Mouse (Mus musculus) c-Kit-negative CD71-positive TER-119-positive erythroid progenitor cells, embryonic 14.5 days (primary cell): ENCODE measurements at regions not wholly inside any gene's neighbourhood (a gene's known extent, or its start where the extent isn't known, plus 50 kb on each side); places are given as distances from the start of the nearest gene placed in this dataset.
A peak's percentile ranks its signal among the peaks of the same experiment; 100 is the strongest.

Source experiments
- DNase-seq: peaks from one replicate; pipeline ENCODE4 v3.0.0-alpha.2; 2013; ENCODE audit warnings: low read depth, low spot score

DNA sequence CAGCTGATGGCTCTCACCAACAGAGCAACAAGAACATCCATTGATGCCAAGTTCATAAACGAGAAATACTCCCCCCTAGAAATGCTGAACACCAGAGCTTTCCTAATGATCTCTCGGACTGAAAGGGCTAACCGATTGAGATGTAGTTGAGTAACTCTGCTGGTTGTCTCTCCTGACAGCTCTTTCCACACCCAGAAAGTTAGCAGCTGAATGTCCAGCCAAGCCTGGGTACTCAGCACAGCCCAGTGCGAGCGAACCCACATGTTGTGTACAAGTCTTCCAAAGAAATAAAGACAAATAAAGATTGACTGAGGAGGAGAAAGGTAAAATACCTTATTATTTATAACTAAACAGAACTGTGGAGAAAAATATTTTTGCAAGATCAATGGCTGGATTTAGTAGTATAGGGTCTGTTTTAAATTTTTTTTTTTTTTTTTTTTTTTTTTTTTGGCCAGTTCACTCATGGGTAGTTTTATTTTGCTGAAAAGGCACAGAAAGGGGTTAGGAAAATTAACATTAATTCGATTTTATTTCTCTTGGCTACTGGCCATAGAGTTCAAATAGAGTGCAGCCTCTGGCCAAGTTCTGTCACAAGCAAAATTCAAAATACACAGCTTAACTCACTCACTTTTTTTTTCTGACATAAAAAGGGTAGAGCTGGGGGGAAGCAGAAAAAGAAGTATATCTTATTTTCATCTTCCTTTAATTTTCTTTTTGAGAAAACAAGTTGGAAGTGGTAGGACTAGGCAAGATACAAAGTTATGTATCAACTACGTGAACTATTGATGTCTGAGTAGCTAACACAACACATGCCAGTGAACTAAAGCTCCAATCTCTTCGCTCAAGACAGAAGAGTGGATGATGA is 261.2 kb upstream of the Npvf start:
- no peak for DNase-seq

DNA sequence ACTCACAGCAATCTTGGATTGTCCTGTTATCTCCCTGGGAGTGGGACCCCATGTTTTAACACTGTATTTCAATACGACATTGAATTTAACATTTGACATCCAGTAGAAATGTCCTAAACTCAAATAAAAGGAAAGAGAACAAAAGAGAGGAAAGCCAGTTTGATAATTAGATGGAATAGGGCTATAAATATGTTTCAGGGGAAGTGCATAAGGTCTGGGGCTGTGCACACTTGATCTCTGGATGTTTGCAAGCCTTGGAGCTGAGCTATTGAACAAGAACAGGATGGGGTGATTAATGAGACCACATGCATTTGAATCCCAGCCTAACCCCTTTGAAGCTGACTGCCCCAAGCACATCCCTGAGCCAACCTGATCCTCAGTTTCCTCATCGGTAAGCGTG is 264.0 kb upstream of the Npvf start:
- DNase-seq: no peak

DNA sequence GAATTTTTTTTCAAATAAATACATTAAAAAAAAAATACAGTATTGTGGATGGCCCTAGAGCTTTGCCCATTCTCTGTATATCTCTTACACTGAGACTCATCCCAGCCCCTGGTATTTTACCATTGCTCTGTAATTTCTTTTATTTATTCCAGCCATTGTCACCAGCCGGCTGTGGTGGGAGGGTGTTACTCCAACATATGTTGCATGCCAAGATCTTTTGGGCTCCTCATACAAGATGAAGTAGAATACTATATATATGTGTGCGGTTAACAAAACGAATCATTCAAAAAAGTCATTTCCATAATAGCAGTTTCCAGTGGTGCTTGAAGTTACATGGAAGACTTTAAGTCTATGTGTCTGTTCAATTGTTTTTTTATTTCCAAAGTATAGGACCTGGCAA is 268.0 kb upstream of the Npvf start:
- no peak for DNase-seq

DNA sequence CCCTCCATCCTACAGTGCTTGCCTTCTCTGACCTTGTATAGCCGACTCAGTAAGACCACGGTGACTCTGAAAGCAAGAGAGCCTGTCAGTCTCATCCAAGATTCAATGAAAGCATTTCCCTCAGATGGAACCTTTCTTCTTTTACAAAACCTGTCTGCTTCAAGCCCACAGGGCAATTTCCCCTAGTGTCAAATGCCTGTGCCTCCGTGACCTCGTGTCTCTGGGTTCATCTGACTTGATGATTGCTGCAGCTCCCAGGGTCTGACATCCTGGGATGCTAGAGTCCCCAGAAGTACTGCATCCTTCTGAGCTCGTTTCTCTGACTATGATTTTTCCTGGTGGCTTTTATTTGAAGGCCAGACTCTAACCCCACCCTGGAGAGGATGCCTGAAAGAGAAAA is 270.3 kb upstream of the Npvf start:
- DNase-seq: no peak

DNA sequence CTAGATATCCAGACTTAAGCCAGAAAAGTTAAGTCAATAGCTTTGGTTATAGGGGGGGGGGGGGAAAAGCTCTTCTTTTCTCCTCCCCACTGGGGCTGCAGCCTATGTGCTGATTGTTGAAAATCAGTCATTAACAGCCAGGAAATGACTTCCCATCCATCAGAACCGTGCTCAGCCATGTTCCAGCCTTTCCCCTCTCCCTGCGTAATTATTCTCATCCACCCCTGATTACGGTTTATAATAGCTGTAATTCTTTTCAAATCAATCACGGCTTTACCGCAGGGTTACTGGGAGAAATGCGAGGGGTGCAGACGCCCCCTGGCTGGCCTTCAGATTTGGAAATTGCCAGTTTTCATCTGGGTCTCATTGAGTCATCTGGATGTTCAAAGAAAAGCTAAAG is 270.8 kb upstream of the Npvf start:
- DNase-seq: no peak

GRCm38 (mm10) chr6:50926313-50926712 is 272.1 kb upstream of the Npvf start:
- no peak for DNase-seq

GRCm38 (mm10) chr6:50929503-50929902 is 275.3 kb upstream of the Npvf start:
- DNase-seq: no peak

- DNase-seq: no peak
Measured at GRCm38 (mm10) chr6:50933510-50933909, 279.3 kb upstream of the Npvf start.

DNA sequence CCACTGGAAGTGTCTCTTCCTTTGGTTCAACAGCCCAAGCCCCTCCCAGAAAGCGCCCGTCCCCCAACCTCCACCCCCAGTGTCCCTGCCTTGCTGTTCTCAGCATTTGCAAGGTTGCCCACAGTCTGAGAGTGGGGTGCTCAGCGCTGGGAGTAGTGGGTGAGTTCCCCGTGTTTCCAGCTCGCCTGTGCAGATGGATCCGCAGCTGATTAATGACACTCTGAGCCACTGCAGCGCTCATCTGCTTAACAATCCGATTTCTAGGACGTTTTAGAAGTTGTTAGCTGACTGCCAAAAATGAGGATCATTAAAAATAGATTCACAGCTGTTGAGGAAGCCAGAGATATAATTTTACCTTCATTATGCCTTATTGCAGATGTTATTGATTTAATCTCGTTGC is 280.0 kb upstream of the Npvf start:
- no peak for DNase-seq

GRCm38 (mm10) chr6:50936306-50936705 is 282.1 kb upstream of the Npvf start:
- DNase-seq: no peak

DNA sequence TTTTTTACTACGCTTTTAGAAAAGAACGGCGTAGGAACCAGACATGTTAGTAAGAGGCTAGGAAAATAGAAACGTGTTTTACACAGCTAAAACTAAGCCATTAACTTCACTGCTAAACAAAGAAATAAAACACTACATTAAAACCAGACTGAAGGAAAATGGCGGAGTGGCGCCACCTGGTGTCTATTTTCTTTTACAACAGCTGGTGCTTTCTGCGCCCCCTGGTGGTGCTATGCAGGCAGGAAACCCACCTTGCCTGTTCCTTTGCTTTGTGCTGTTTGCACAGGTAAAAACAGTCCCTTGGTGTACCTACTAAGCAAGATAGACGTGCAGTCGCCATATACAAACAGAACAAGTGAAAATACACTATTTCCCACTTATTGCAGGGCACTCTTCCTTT is 282.9 kb upstream of the Npvf start:
- DNase-seq: peak; percentile 50

GRCm38 (mm10) chr6:50938879-50939278 is 284.6 kb upstream of the Npvf start:
- no peak for DNase-seq

- no peak for DNase-seq
Measured at GRCm38 (mm10) chr6:50939440-50939839, 285.2 kb upstream of the Npvf start.

- DNase-seq: no peak
Measured at GRCm38 (mm10) chr6:50940118-50940517, 285.9 kb upstream of the Npvf start.

DNA sequence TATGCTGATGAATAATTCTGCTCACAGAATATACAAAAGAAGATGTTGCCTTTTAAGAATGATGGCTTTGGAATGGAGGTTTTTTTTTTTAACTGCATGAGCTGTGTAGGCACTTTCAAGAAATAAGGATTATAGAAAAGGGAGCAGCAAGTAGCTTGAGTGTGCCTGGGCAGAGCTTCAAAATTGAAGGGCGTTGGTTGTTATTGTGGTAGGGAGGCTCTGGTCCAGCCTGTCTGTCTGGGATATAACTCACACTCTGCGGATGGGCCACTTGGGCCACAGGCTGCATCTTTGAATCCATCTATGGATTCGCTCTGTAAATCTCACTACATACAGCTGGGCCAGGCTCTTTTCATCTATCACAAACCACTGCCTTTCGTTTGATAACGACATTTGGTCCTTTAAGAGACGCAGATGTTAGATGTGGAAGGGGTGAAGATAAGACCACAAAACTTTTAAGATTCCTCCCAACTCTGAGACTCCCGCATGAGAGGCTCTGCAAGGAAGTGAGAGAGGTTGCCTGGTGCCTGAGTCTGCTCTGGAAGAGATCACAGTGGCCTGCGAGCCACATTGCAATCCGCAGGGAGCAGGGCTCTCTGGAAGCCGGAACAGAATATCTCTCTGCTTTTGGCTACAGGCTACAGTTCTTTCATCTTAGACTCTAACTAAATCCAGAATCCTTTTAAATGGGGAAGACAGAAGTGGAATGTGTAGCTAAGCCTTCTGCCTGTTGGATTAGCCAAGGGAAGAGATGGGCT is 286.6 kb upstream of the Npvf start:
- no peak for DNase-seq

DNA sequence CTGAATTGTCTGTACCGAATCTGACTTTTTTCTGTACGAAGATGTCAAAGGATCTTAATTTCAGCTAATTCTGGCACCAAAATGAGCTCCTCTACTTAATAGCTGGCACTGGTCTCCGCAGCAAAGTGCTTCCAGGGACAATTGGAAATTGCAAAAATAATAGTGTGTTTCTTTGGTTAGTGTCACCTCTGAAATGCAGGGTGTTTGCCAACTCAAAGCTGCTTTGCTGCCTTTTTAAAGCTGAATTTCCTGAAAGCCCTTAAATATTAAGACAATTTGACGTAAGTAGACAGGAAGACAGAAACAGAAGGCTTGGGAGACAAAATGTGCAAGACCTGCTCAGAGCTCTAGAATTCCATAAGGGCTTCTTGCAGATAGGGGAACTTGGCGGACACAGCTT is 288.5 kb upstream of the Npvf start:
- DNase-seq: no peak

GRCm38 (mm10) chr6:50948061-50948460 is 293.8 kb upstream of the Npvf start:
- no peak for DNase-seq

DNA sequence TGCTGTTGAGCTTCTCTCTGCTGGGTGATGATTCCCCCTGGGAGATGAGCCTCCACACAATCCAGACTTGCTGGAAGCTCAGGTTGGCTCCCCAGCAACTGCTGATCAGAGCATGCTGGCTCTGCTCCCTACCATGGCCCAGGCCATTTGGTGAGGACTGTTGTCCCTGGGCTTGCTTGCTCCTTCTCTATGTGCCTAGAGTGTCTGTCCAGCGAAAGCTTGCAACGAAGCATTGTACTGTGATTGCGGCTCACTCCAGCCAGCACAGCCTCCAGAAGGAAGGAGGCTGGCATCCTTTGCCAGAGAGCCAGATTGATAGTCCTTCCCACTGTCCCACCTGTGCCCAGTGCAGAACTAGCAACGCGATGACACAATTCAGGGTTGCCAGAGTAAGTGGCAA is 295.1 kb upstream of the Npvf start:
- no peak for DNase-seq

- DNase-seq: no peak
Measured at GRCm38 (mm10) chr6:50949883-50950583, 295.8 kb upstream of the Npvf start.

DNA sequence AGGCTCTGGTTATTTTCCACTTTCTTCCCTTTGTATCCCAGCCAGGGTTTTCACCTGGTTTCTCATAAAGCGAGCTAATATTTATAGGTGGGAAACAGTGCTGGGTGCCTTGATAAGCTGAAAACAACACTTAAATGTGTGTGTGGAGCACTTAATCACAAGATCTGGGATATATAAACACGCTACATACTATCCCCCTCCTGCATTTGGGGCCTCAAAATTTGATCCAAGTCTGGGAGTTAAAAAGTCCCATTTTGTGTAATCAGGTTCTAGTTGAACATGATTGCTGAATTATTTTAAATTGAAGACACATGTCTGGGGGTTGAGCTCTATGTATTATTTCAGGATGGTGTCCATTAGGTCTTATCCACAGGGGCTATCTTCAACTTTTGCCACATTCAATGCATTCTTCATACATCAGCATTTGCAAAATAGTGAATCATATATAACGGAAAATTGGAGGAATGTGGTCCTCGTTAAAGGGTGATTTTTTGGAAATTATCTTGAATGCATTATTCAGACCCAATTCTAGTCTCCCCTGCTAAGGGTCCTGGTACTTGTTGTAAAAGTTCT is 303.2 kb upstream of the Npvf start:
- DNase-seq: no peak

GRCm38 (mm10) chr6:50960341-50960740 is 306.1 kb upstream of the Npvf start:
- no peak for DNase-seq

- no peak for DNase-seq
Measured at GRCm38 (mm10) chr6:50961592-50961991, 307.4 kb upstream of the Npvf start.
